ENCODE assay signal across 8 mouse cellular contexts in genomic region chr8:46740513-46741280, GRCm38 (mm10). TPM values are rescaled to one million over a fixed set of nuclear protein-coding genes. Genes with fewer than 3 reads are reported as not detected.
DNase-seq lines count a peak whose midpoint lies in the region; ATAC-seq and TF ChIP-seq lines count a peak whose summit lies in the region.

No protein-coding gene starts in this region.

- H3K4me1 ChIP-seq in hindbrain, postnatal 0 days (ENCODE audit: insufficient read depth, low read length), result peaks cover 9% of the 10 kb centered on the region
- peaks cover 60% of the 10 kb centered on the region for H3K4me1 ChIP-seq in megakaryocyte, embryonic 14.5 days

- peak overlapping the region; percentile 96 for H3K27ac ChIP-seq in hindbrain, postnatal 0 days

- DNase-seq in T-cell, adult 2 months (ENCODE audit: low spot score), result peak; percentile 43
- DNase-seq in cerebellum, postnatal 36 days, result peak; percentile 65 to 68
- DNase-seq in gastrocnemius, adult 8-10 months (ENCODE audit: low spot score in 2 of 2), result peak; percentile 51 to 67
- DNase-seq in hindbrain, postnatal 0 days (ENCODE audit: low spot score), result peak; percentile 74
- peak; percentile 41 to 87 for DNase-seq in left cerebral cortex, postnatal 10 days (ENCODE audit: extremely low spot score in 1 of 2, low spot score in 2 of 2)
- DNase-seq in right cerebral cortex, adult 18-20 months, result peak; percentile 65
- DNase-seq in urinary bladder, adult 2 months (ENCODE audit: low spot score), result peak; percentile 76

- intact Hi-C loops in left cerebral cortex, postnatal 10 days (cut with DNase I), result loop anchor here (5.0 kb wide), 1 partner anchor 62 kb away; no protein-coding TSS in a partner anchor

- no peaks in the 10 kb centered on the region for H3K27me3 ChIP-seq in hindbrain, postnatal 0 days (ENCODE audit: insufficient read depth, low read length)
- no peaks in the 10 kb centered on the region for H3K27me3 ChIP-seq in megakaryocyte, embryonic 14.5 days (replicated peaks)

- peak overlapping the region; percentile 87 for H3K4me2 ChIP-seq in hindbrain, postnatal 0 days (ENCODE audit: low read depth, low read length)

- under 1% methylated on average over 91 of the region's 97 CpGs for WGBS in hindbrain, postnatal 0 days

- peak overlapping the region; percentile 96 for H3K4me3 ChIP-seq in hindbrain, postnatal 0 days (ENCODE audit: low read length)
- peak overlapping the region; percentile 95 for H3K4me3 ChIP-seq in megakaryocyte, embryonic 14.5 days (replicated peaks)

- no peaks in the 10 kb centered on the region for H3K36me3 ChIP-seq in hindbrain, postnatal 0 days (ENCODE audit: insufficient read depth, low read length)
- peaks cover 25% of the 10 kb centered on the region for H3K36me3 ChIP-seq in megakaryocyte, embryonic 14.5 days (replicated peaks; ENCODE audit: low read length)

- H3K9me3 ChIP-seq in hindbrain, postnatal 0 days (ENCODE audit: low read length), result peaks cover 2% of the 10 kb centered on the region; the same call in 1 of the 2 replicates
- H3K9me3 ChIP-seq in megakaryocyte, embryonic 14.5 days, result peaks cover 6% of the 10 kb centered on the region

- H3K9ac ChIP-seq in hindbrain, postnatal 0 days (replicated peaks; ENCODE audit: low read length), result peak overlapping the region; percentile 99

- no peak for TF ChIP-seq CTCF in hindbrain, postnatal 0 days (IDR thresholded peaks at IDR 0.05; ENCODE audit: low read depth)

- peak; percentile 87 for ATAC-seq in hindbrain, postnatal 0 days

RNA-seq across cellular contexts. Expression of gene Irf2, which starts 1.2 kb away (rescaled TPM):
- 10 to 100 TPM; 24.9 to 35.0 (median 31.2) TPM for total RNA-seq in gastrocnemius, adult 8-10 months (2022)
- total RNA-seq in hindbrain, postnatal 0 days (2014; rRNA removed), result 3.8 and 4.7 TPM in 2 replicates
- 11.1 and 12.8 TPM in 2 replicates for polyA plus RNA-seq in hindbrain, postnatal 0 days (2015; fragmentation: Nextera tagmentation; extraction: Ambion mirVana)
- 10 to 100 TPM; 30.3 to 36.5 TPM for total RNA-seq in left cerebral cortex, postnatal 10 days (2021)
- 29.9 and 107 TPM in 2 replicates for polyA plus RNA-seq in megakaryocyte, embryonic 14.5 days (2012; ENCODE audit: insufficient read depth, low replicate concordance)
- polyA plus RNA-seq in urinary bladder, adult 2 months (2012; rRNA removed), result 15.0 and 32.4 TPM in 2 replicates

Comparison
In these comparisons a context has a peak if more than half of its experiments do, and no peak if none do; other contexts are left out.
1. Peak in every context shown above with its lines: DNase-seq, ATAC-seq, H3K4me3 ChIP-seq and H3K27ac ChIP-seq.